Mouse (Mus musculus) liver, adult 2 months (tissue): Measurements from ENCODE around the gene Rpap2. TPM values are rescaled to one million over a fixed set of nuclear protein-coding genes. Genes with fewer than 3 reads are reported as not detected.

Experiments used
- DNase-seq: peaks from one replicate; pipeline ENCODE4 v3.0.0-alpha.2; 2011; ENCODE audit warnings: low read depth, low spot score; ENCODE audit errors: extremely low read depth
- H3K27ac ChIP-seq: fragments of 200-500 bp; replicated peaks from 2 replicates; pipeline ENCODE4 v1.5.1; 2012; ENCODE audit warnings: low read depth, mild to moderate bottlenecking, control low read depth, inconsistent platforms, low read length; ENCODE audit not compliant: insufficient read depth
- H3K27me3 ChIP-seq: fragments of 200-500 bp; 2 replicates; pipeline ENCODE4 v1.6.1; 2012; ENCODE audit warnings: mild to moderate bottlenecking, moderate library complexity, low read length, inconsistent platforms; ENCODE audit not compliant: control insufficient read depth, insufficient read depth
- H3K36me3 ChIP-seq: fragments of 200-500 bp; 2 replicates; pipeline ENCODE4 v1.6.1; 2012; ENCODE audit warnings: low read length, inconsistent platforms; ENCODE audit not compliant: control insufficient read depth, insufficient read depth
- H3K4me1 ChIP-seq: fragments of 200-500 bp; 2 replicates; pipeline ENCODE4 v1.6.1; 2011; ENCODE audit warnings: low read length; ENCODE audit not compliant: control insufficient read depth, insufficient read depth
- H3K4me3 ChIP-seq: fragments of 200-500 bp; 2 replicates; pipeline ENCODE4 v1.5.1; 2011; ENCODE audit warnings: low read depth, mild to moderate bottlenecking, control low read depth, low read length, moderate library complexity; ENCODE audit not compliant: insufficient read depth
- H3K79me2 ChIP-seq: fragments of 200-500 bp; 2 replicates; pipeline ENCODE4 v1.6.1; 2012; ENCODE audit warnings: inconsistent platforms, mild to moderate bottlenecking, low read length, moderate library complexity; ENCODE audit not compliant: control insufficient read depth, insufficient read depth
- H3K9ac ChIP-seq: fragments of 200-500 bp; 2 replicates; pipeline ENCODE4 v1.6.1; 2012; ENCODE audit warnings: low read depth, mild to moderate bottlenecking, control low read depth, inconsistent platforms, low read length
- CTCF ChIP-seq: fragments of 200-500 bp; IDR thresholded peaks from 2 replicates; pipeline ENCODE4 v1.5.1; 2011; ENCODE audit warnings: low read depth, low read length, control low read depth
- POLR2A ChIP-seq: fragments of 200-500 bp; IDR thresholded peaks from 2 replicates; pipeline ENCODE4 v1.6.1; 2011; ENCODE audit warnings: low read length, control low read depth; ENCODE audit not compliant: insufficient read depth; ENCODE audit errors: extremely low read depth
- WGBS: fragments of 180-500 bp; shearing (Covaris S2); methylation state at CpG from one replicate; pipeline ENCODE4 v1.1.7; 2018; 5-methylcytosine and 5-hydroxymethylcytosine counted together
- polyA plus RNA-seq: library from polyadenylated mRNA; depleted of rRNA; stranded (reverse); fragments of >200 nt; gene quantifications from 2 replicates; pipeline ENCODE4 v1.2.3, GENCODE M21; 2012; rRNA removed
- total RNA-seq: library from RNA; depleted of rRNA; stranded (reverse); fragments of >200 nt; gene quantifications from 2 replicates; pipeline ENCODE4 v1.2.3, GENCODE M21; 2014; rRNA removed

Rpap2 gene
- 9.1 and 11.6 TPM in 2 replicates for total RNA-seq
- 2.6 and 2.9 TPM in 2 replicates for polyA plus RNA-seq

DNA sequence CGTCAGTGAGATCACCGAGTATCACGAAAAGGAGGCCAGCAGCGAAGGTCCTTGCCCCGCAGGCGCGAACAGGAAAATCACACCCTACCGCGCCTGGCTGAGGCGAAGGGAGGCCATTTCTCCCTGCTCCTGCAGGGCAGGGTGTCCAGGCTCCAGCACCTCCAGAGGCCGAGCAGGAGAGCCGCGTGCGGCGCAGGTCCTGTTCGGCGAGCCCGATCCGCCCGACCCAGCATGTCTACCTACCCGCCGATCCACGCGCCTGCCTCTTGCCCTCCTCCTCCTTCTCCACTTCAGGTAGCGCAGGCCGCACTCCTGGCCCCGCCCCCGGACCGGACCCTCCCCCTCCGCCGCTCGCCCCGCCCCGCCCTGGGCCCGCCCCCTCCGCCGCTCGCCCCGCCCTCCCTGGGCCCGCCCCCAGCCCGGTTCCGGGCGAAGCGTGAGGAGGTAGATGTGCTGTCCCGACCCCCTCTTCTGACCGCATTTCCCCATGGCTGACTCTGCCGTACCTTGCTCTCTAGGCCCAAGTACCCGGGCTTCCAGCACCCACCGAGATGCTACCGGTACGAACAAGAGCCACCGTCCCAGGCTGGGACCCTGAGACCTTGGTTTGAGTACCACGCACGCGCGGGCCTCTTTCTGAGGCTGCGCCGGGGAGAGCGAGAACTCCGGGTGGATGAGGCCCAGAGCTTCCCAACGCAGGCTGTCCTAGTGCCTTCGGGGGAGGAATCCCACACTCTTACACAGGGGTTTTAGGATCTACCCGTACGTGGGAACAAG, at the start of gene Rpap2, which contains the start of gene Glmn:
Rpap2 (plus strand) TSS at position 73 of the 777 bp plus-strand sequence.
Glmn (minus strand) TSS at position 588 of the 777 bp plus-strand sequence.
- under 1% methylated on average over 44 of the region's 64 CpGs for WGBS
- no peaks in the 10 kb centered on the region for H3K4me1 ChIP-seq

DNA sequence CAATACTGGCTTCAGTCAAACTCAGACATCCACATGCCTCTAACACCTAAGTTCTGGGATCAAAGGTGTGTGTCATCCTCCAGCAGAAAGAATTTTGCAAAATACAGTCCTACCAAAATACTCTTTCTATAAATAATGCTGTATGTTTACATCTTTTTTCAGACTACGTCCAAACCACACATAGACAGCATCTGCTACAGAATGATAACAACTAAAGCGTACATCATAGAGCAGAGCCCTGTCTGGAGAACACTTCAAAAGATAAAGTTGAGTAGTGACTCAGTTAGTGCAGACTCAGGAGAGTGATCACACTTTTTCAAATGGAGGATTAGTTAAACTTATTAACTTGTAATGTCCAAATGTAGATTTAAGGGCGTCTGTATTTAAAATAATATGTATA, 49.2 kb upstream of the Rpap2 start:
- Histone ChIP-seq H3K27me3 (no peaks in the 10 kb centered on the region), H3K36me3 (peaks cover 1% of the 10 kb centered on the region; the same call in 1 of the 2 replicates), H3K9ac (no peak overlapping the region), H3K4me3 (no peak overlapping the region), H3K27ac (no peak overlapping the region), H3K4me1 (no peaks in the 10 kb centered on the region), H3K79me2 (no peaks in the 10 kb centered on the region)
- TF ChIP-seq CTCF, result no peak
- TF ChIP-seq POLR2A, result no peak
- DNase-seq, result no peak
- 82% methylated on average over 3 of the region's 3 CpGs for whole genome bisulfite sequencing

More for the DNA sequence above, at the start of gene Rpap2, which contains the start of gene Glmn:
- Histone ChIP-seq H3K27ac (peak within 1 kb of the TSS; percentile 87), H3K4me3 (peak within 1 kb of the TSS; percentile 98), H3K36me3 (peaks cover 10% of the 10 kb centered on the region), H3K79me2 (no peaks in the 10 kb centered on the region), H3K9ac (peak within 1 kb of the TSS; percentile 87), H3K27me3 (no peaks in the 10 kb centered on the region)
- TF ChIP-seq CTCF (no peak), POLR2A (peak; percentile 58)
- peak; percentile 73 for DNase-seq

DNA sequence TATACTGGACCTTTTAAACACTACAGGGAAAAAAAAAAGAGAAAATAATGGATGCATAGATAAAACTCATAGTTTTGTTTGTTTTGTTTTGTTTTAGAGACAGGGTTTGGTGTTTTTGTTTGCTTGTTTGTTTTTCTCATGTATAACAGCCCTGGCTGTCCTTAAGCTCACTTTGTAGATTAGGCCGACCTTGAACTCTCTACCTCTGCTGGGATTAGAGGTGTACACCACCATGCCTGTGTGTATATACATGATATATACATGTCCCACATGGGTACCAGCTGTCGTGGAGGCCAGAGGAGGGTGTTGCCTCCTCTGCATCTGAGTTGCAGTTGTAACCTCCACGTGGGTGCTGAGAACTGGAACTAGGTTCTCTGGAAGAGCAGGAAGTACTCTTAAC, 48.7 kb upstream of the Rpap2 start:
- no peaks in the 10 kb centered on the region for H3K4me1 ChIP-seq
- 83% methylated on average over 3 of the region's 3 CpGs for WGBS
- TF ChIP-seq CTCF (no peak), POLR2A (no peak)
- no peaks in the 10 kb centered on the region for H3K79me2 ChIP-seq
- no peaks in the 10 kb centered on the region for H3K27me3 ChIP-seq
- H3K9ac ChIP-seq, result no peak overlapping the region
- no peak for DNase-seq
- H3K27ac ChIP-seq, result no peak overlapping the region
- H3K36me3 ChIP-seq, result peaks cover 1% of the 10 kb centered on the region; the same call in 1 of the 2 replicates
- no peak overlapping the region for H3K4me3 ChIP-seq

DNA sequence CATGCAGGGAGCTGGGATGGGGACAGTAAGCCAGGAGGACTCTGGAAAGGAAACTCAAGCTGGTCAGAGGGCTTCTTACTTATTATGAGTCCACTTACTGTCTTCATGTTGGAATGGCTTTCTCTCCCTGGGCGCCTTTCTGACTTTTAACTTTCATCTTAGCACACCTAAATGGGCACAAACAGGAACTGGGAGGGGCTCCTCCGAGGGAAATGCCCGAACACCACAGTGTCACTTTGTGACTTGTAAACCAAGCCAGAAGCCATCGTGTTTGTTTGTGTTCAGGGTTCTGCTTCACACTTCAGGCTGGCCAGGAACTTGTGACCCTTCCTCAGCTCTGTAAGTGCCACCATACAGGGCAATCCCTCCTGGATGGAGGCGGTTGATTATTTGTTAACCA, 42.8 kb upstream of the Rpap2 start:
- Histone ChIP-seq H3K4me1 (no peaks in the 10 kb centered on the region), H3K27ac (no peak overlapping the region), H3K79me2 (no peaks in the 10 kb centered on the region), H3K9ac (no peak overlapping the region), H3K27me3 (no peaks in the 10 kb centered on the region), H3K4me3 (no peak overlapping the region), H3K36me3 (peaks cover 22% of the 10 kb centered on the region)
- DNase-seq, result no peak
- 87% methylated on average over 5 of the region's 5 CpGs for WGBS
- TF ChIP-seq CTCF (no peak), POLR2A (no peak)

DNA sequence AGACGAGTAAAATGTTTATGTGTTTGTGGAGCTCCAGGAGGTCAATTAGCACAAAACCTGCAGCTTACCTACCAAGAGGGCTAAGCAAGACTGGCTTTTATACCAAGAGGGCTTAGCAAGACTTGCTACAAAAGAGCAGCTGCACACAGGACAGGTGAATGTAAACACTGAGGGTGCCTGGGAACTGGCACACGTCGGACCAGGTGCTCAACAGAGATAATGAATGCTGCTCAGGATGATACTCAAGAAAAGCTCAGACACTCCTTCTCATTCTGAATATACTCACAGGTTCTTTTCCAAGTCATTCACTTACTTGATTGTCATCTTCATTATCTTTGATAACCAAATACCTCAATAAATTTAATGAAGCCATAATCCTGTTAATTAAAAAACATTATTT, 40.2 kb upstream of the Rpap2 start:
- no peak overlapping the region for H3K27ac ChIP-seq
- TF ChIP-seq POLR2A (no peak), CTCF (no peak)

DNA sequence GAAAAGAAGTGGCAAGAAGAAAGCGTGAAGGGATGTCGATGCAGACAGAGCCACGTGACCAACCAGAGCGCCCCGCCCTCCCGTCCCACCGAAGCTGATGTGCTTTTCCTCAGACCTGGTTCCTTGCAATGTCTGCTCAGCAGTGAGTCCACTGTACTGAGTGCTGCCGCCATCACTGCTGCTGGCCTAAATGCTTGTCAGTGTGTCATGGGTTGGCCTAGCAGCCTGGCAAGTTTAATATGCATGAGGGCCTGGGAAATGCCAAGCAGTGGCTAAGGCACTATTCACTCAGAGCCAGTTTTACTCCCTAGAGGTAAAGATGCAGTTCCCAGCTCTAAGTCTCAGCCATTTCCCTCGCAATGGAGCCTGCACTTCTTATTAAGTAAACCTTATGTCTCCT, 28.0 kb upstream of the Rpap2 start:
- H3K4me1 ChIP-seq, result no peaks in the 10 kb centered on the region
- TF ChIP-seq CTCF (no peak), POLR2A (no peak)
- H3K36me3 ChIP-seq, result peaks cover 27% of the 10 kb centered on the region
- WGBS, result 98% methylated on average over 9 of the region's 9 CpGs
- H3K27me3 ChIP-seq, result no peaks in the 10 kb centered on the region
- no peaks in the 10 kb centered on the region for H3K79me2 ChIP-seq
- DNase-seq, result no peak
- no peak overlapping the region for H3K9ac ChIP-seq
- no peak overlapping the region for H3K27ac ChIP-seq
- no peak overlapping the region for H3K4me3 ChIP-seq

More for the DNA sequence above, 40.2 kb upstream of the Rpap2 start:
- H3K79me2 ChIP-seq, result no peaks in the 10 kb centered on the region
- H3K36me3 ChIP-seq, result peaks cover 26% of the 10 kb centered on the region
- H3K4me1 ChIP-seq, result no peaks in the 10 kb centered on the region
- H3K4me3 ChIP-seq, result no peak overlapping the region
- no peaks in the 10 kb centered on the region for H3K27me3 ChIP-seq
- H3K9ac ChIP-seq, result no peak overlapping the region
- 88% methylated on average over 3 of the region's 3 CpGs for WGBS
- DNase-seq, result no peak
